Mouse (Mus musculus): ENCODE measurements around the gene Ubqln3.

The Ubqln3 gene

GRCm38 (mm10) chr7:104143179-104143578 is at the start of gene Ubqln3:
TSS of gene Ubqln3 (minus strand) at chr7:104143279.
- CTCF ChIA-PET, result no interaction called here

- CTCF ChIA-PET, result no interaction called here
Measured at GRCm38 (mm10) chr7:104191275-104191674, 48.2 kb upstream of the Ubqln3 start.

GRCm38 (mm10) chr7:104183292-104183691 is 40.2 kb upstream of the Ubqln3 start, which contains the start of gene Olfr648:
TSS of gene Olfr648 (minus strand) at chr7:104183392.
- CTCF ChIA-PET, result no interaction called here

- CTCF ChIA-PET, result no interaction called here
Measured at GRCm38 (mm10) chr7:104179074-104179473, 36.0 kb upstream of the Ubqln3 start.

- CTCF ChIA-PET, result no interaction called here
Measured at GRCm38 (mm10) chr7:104178422-104179054, 35.5 kb upstream of the Ubqln3 start.

- CTCF ChIA-PET, result no interaction called here
Measured at GRCm38 (mm10) chr7:104175085-104175484, 32.0 kb upstream of the Ubqln3 start.

- CTCF ChIA-PET, result no interaction called here
Measured at GRCm38 (mm10) chr7:104169634-104170204, 26.6 kb upstream of the Ubqln3 start.

- CTCF ChIA-PET, result no interaction called here
Measured at GRCm38 (mm10) chr7:104167105-104167504, 24.0 kb upstream of the Ubqln3 start.

- CTCF ChIA-PET, result no interaction called here
Measured at GRCm38 (mm10) chr7:104150456-104150855, 7.4 kb upstream of the Ubqln3 start, which contains the start of gene Ubqlnl. TSS of gene Ubqlnl (minus strand) at chr7:104150556.

- CTCF ChIA-PET, result no interaction called here
Measured at GRCm38 (mm10) chr7:104137305-104137704, 5.8 kb downstream of the Ubqln3 start, which contains the start of gene Olfr643. TSS of gene Olfr643 (minus strand) at chr7:104137405.

GRCm38 (mm10) chr7:104129726-104130125 is 13.4 kb downstream of the Ubqln3 start, which contains the start of gene Ubqln5:
TSS of gene Ubqln5 (minus strand) at chr7:104129826.
- CTCF ChIA-PET, result no interaction called here

GRCm38 (mm10) chr7:104104757-104104972 is 38.4 kb downstream of the Ubqln3 start, which contains the start of gene Olfr646:
TSS of gene Olfr646 (plus strand) at chr7:104104873.
- CTCF ChIA-PET, result no interaction called here

GRCm38 (mm10) chr7:104103913-104104756 is 38.9 kb downstream of the Ubqln3 start:
- CTCF ChIA-PET, result no interaction called here

All from spleen, embryonic (tissue).